Mouse (Mus musculus) 416B (cell line): ENCODE measurements around the gene Fcgr1.
"Not testable (repeated sequence)": the region's sequence is repeated elsewhere in the genome, so short reads cannot be mapped to it uniquely, and the experiment has no call there.

Experiments
- DNase-seq: peaks from one replicate; pipeline ENCODE4 v3.0.0; 2011; ENCODE audit warnings: low read depth

Fcgr1 gene

GRCm38 (mm10) chr3:96293787-96294186 is at the start of gene Fcgr1:
Gene Fcgr1, minus strand, starts transcription at chr3:96293969.
- DNase-seq = peak; percentile 84

GRCm38 (mm10) chr3:96342652-96343051 is 48.9 kb upstream of the Fcgr1 start:
- not testable (repeated sequence) for DNase-seq

GRCm38 (mm10) chr3:96342100-96342499 is 48.3 kb upstream of the Fcgr1 start:
- not testable (repeated sequence) for DNase-seq

GRCm38 (mm10) chr3:96340611-96341312 is 47.0 kb upstream of the Fcgr1 start:
- peak; percentile 5 for DNase-seq

- no peak for DNase-seq
Observed at GRCm38 (mm10) chr3:96338849-96339480, 45.2 kb upstream of the Fcgr1 start.

- peak; percentile 13 for DNase-seq
Observed at GRCm38 (mm10) chr3:96338043-96338442, 44.3 kb upstream of the Fcgr1 start.

GRCm38 (mm10) chr3:96337269-96337668 is 43.5 kb upstream of the Fcgr1 start:
- DNase-seq = no peak

- DNase-seq = no peak
Observed at GRCm38 (mm10) chr3:96336636-96337035, 42.9 kb upstream of the Fcgr1 start.

GRCm38 (mm10) chr3:96335591-96335990 is 41.8 kb upstream of the Fcgr1 start:
- DNase-seq = no peak

- DNase-seq = no peak
Observed at GRCm38 (mm10) chr3:96335163-96335550, 41.4 kb upstream of the Fcgr1 start.

- no peak for DNase-seq
Observed at GRCm38 (mm10) chr3:96334175-96335162, 40.7 kb upstream of the Fcgr1 start.

- DNase-seq = no peak
Observed at GRCm38 (mm10) chr3:96333396-96334174, 39.8 kb upstream of the Fcgr1 start.

- peak; percentile 7 for DNase-seq
Observed at GRCm38 (mm10) chr3:96332631-96333395, 39.0 kb upstream of the Fcgr1 start.

- no peak for DNase-seq
Observed at GRCm38 (mm10) chr3:96332000-96332399, 38.2 kb upstream of the Fcgr1 start.

- no peak for DNase-seq
Observed at GRCm38 (mm10) chr3:96331438-96331837, 37.7 kb upstream of the Fcgr1 start.

- DNase-seq = no peak
Observed at GRCm38 (mm10) chr3:96330603-96331002, 36.8 kb upstream of the Fcgr1 start.

GRCm38 (mm10) chr3:96330181-96330580 is 36.4 kb upstream of the Fcgr1 start:
- DNase-seq = no peak

- DNase-seq = no peak
Observed at GRCm38 (mm10) chr3:96328730-96329387, 35.1 kb upstream of the Fcgr1 start.

GRCm38 (mm10) chr3:96328060-96328729 is 34.4 kb upstream of the Fcgr1 start:
- DNase-seq = not testable (repeated sequence)

- DNase-seq = no peak
Observed at GRCm38 (mm10) chr3:96327647-96328046, 33.9 kb upstream of the Fcgr1 start.
